Mouse (Mus musculus) kidney, embryonic 14.5 days (tissue): ENCODE results near the gene Slc2a6. TPM values are rescaled to one million over a fixed set of nuclear protein-coding genes. Genes with fewer than 3 reads are reported as not detected.

Experiments used
- polyA plus RNA-seq: library from polyadenylated mRNA; unstranded; fragments of >200 nt; fragmentation: Nextera tagmentation; extraction: Ambion mirVana; gene quantifications from 2 replicates; pipeline ENCODE4 v1.2.1, GENCODE M21; 2014

The Slc2a6 gene
- polyA plus RNA-seq, 1 experiment from 2014 or later: 0.64 TPM

Other genes starting within 250 kb of the Slc2a6 start
- gene Abo, start 163.0 kb downstream of the Slc2a6 start, polyA plus RNA-seq: not detected in 2 replicates
- 14.6 and 19.0 TPM in 2 replicates for gene Surf6, start 125.1 kb downstream of the Slc2a6 start, polyA plus RNA-seq
- gene Med22, start 117.3 kb downstream of the Slc2a6 start, polyA plus RNA-seq: 27.0 and 35.2 TPM in 2 replicates
- 790 and 884 TPM in 2 replicates for gene Rpl7a, start 117.2 kb downstream of the Slc2a6 start, polyA plus RNA-seq
- 40.1 and 46.5 TPM in 2 replicates for gene Surf2, start 111.6 kb downstream of the Slc2a6 start, polyA plus RNA-seq
- 48.1 and 51.1 TPM in 2 replicates for gene Surf1, start 111.5 kb downstream of the Slc2a6 start, polyA plus RNA-seq
- 124 and 187 TPM in 2 replicates for gene Surf4, start 94.1 kb downstream of the Slc2a6 start, polyA plus RNA-seq
- 0.09 TPM in 1 of 2 replicates, not detected in the other for gene Stkld1, start 94.0 kb downstream of the Slc2a6 start, polyA plus RNA-seq
- 37.5 and 49.7 TPM in 2 replicates for gene Rexo4, start 63.6 kb downstream of the Slc2a6 start, polyA plus RNA-seq
- gene Adamts13, start 54.6 kb downstream of the Slc2a6 start, polyA plus RNA-seq: 0.05 and 0.06 TPM in 2 replicates
- gene Cacfd1, start 18.1 kb downstream of the Slc2a6 start, polyA plus RNA-seq: 36.7 and 56.5 TPM in 2 replicates
- gene Mymk, start 44.2 kb upstream of the Slc2a6 start, polyA plus RNA-seq: 0.54 TPM in 1 of 2 replicates, not detected in the other
- gene Adamtsl2, start 51.4 kb upstream of the Slc2a6 start, polyA plus RNA-seq: 0.51 and 0.65 TPM in 2 replicates
- gene Fam163b, start 114.5 kb upstream of the Slc2a6 start, polyA plus RNA-seq: not detected in 2 replicates
- gene Dbh, start 137.2 kb upstream of the Slc2a6 start, polyA plus RNA-seq: not detected in 2 replicates
- 17.6 and 29.9 TPM in 2 replicates for gene Sardh, start 220.3 kb upstream of the Slc2a6 start, polyA plus RNA-seq